Mouse (Mus musculus): ENCODE results near the gene Gm5726.
"Not testable (repeated sequence)": the region's sequence is repeated elsewhere in the genome, so short reads cannot be mapped to it uniquely, and the experiment has no call there.

Gm5726 gene

DNA sequence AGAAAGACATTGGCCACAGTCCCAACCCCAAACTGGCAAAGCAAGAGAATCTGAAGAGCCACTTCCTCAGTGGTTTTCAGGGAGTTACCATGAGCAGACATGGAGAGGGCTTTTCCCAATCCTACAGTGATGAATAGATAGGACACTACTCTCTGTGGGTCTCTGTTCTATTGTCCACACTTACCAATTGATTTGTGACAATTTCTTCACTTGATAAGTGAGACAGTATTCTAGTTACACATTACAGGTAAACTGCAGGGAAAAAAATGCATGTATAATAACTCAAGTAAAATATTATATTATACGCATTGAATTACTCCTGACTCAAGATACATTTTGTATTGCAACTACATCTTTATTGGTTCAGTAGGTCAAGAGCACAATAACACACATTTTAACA lies at the start of gene Gm5726:
TSS of gene Gm5726 (minus strand) at position 101 of the 400 bp plus-strand sequence.
- DNase-seq (ENCODE audit: low read depth in 2 of 2, low spot score in 2 of 2): not testable (repeated sequence)

- not testable (repeated sequence) for DNase-seq (ENCODE audit: low read depth in 2 of 2, low spot score in 2 of 2)
Measured at GRCm38 (mm10) chr7:20576141-20576540, 30.6 kb upstream of the Gm5726 start, which contains the start of gene Gm4141. Gene Gm4141, minus strand, starts transcription at chr7:20576241.

- DNase-seq (ENCODE audit: low read depth in 2 of 2, low spot score in 2 of 2): not testable (repeated sequence)
Measured at GRCm38 (mm10) chr7:20533537-20533936, 12.0 kb downstream of the Gm5726 start, which contains the start of gene Vmn1r104. Gene Vmn1r104, plus strand, starts transcription at chr7:20533837.

GRCm38 (mm10) chr7:20510434-20510833 lies 35.1 kb downstream of the Gm5726 start, which contains the start of gene Vmn1r103:
Gene Vmn1r103, minus strand, starts transcription at chr7:20510534.
- DNase-seq (ENCODE audit: low read depth in 2 of 2, low spot score in 2 of 2): not testable (repeated sequence)
